ENCODE assay signal across 25 mouse cellular contexts in genomic region chr14:26504541-26504940, GRCm38 (mm10).
"Had no signal": no experiment of that assay in that cellular context is flagged by ENCODE, and none has a peak within 500 bp of the region (broad histone marks: within the 10 kb centered on the region; RNA-seq: fewer than 3 reads in every experiment).

No protein-coding gene starts in this region.

- H3K27ac ChIP-seq: heart, embryonic 10.5 days; hindbrain, embryonic 13.5 days; hindbrain, embryonic 15.5 days; hindbrain, postnatal 0 days; kidney, embryonic 15.5 days; kidney, postnatal 0 days; limb, embryonic 13.5 days; limb, embryonic 15.5 days; liver, embryonic 12.5 days had no signal

- H3K4me1 ChIP-seq: hindbrain, embryonic 13.5 days; hindbrain, embryonic 15.5 days; liver, embryonic 12.5 days had no signal

- H3K4me3 ChIP-seq: heart, embryonic 10.5 days; heart, embryonic 12.5 days; hindbrain, embryonic 13.5 days; hindbrain, embryonic 15.5 days; kidney, embryonic 15.5 days; limb, embryonic 13.5 days; limb, embryonic 15.5 days; liver, embryonic 12.5 days had no signal

- H3K9ac ChIP-seq: forebrain, postnatal 0 days; heart, embryonic 12.5 days; hindbrain, embryonic 13.5 days; hindbrain, embryonic 15.5 days; kidney, embryonic 15.5 days; limb, embryonic 13.5 days; limb, embryonic 15.5 days; liver, embryonic 12.5 days had no signal

- H3K27me3 ChIP-seq: heart, embryonic 12.5 days; hindbrain, embryonic 13.5 days; hindbrain, embryonic 15.5 days; kidney, embryonic 15.5 days; limb, embryonic 13.5 days; limb, embryonic 15.5 days; liver, embryonic 12.5 days had no signal

- H3K36me3 ChIP-seq: heart, embryonic 10.5 days; heart, embryonic 12.5 days; hindbrain, embryonic 13.5 days; hindbrain, embryonic 15.5 days; kidney, embryonic 15.5 days; limb, embryonic 13.5 days had no signal

- DNase-seq: forebrain, postnatal 0 days; gastrocnemius, postnatal 10 days; gastrocnemius, postnatal 25 days; heart, adult 11 months; heart, postnatal 10 days; heart, postnatal 36 days; kidney, adult 11 months; kidney, adult 2 months; kidney, adult 9 months; kidney, postnatal 14 days; kidney, postnatal 36 days; layer of hippocampus, adult 9-11 months; layer of hippocampus, postnatal 36 days; left cerebral cortex, postnatal 4 days had no signal

- ATAC-seq: forebrain, postnatal 0 days; hindbrain, postnatal 0 days; intestine, embryonic 16.5 days; liver, embryonic 12.5 days had no signal
